In the genomic region with DNA sequence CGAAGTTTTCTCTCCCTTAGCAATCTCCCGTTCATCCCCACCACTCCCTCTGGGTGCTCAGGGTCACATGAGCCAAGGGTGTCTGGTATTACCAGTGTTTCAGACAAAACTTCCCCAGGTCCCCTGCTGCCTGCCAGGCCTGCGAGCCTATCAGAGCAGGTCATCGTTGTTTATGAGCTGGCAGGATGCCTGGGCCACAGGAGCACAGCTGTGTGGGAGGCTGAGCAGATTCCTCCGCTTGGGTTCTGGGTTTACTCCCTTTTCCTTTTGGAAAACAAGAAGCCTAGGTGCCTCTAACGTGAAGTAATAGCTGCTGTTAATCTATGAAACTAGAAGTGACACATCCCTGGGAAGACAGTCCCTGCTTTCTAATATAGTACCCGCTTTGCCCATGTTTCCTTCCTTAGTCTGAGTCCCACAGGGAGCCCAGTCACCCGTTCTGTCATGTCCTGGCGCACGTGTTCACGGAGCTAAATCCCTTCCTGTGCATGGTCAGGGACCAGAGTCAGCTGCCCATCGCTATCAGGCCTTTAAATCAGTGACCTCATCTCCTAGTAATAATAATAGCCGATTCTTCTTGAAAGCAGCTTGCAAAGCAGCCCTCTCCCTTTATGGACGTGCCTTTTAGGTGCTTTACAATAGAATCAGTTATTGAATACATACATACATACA, we compare ENCODE assay signal across 9 mouse cellular contexts. TPM values are rescaled to one million over a fixed set of nuclear protein-coding genes. Genes with fewer than 3 reads are reported as not detected.
DNase-seq lines count a peak whose midpoint lies in the region; ATAC-seq and TF ChIP-seq lines count a peak whose summit lies in the region.
"Had no signal": no experiment of that assay in that cellular context is flagged by ENCODE, and none has a peak within 500 bp of the region (broad histone marks: within the 10 kb centered on the region; RNA-seq: fewer than 3 reads in every experiment).

No protein-coding gene starts in this region.

- no peaks in the 10 kb centered on the region; the same call in 1 of the 2 replicates for H3K36me3 ChIP-seq in liver, postnatal 0 days (replicated peaks; ENCODE audit: insufficient read depth, low read length)
- H3K36me3 ChIP-seq in embryonic facial prominence, embryonic 10.5 days (replicated peaks), result no peaks in the 10 kb centered on the region
- H3K36me3 ChIP-seq in heart, embryonic 15.5 days, result peaks cover 4% of the 10 kb centered on the region; the same call in 1 of the 2 replicates
- H3K36me3 ChIP-seq in neural tube, embryonic 12.5 days, result no peaks in the 10 kb centered on the region
- no peaks in the 10 kb centered on the region for H3K36me3 ChIP-seq in thymus, adult 2 months (ENCODE audit: control insufficient read depth, insufficient read depth, low read length)
- H3K36me3 ChIP-seq: liver, embryonic 15.5 days had no signal

- TF ChIP-seq CTCF in liver, postnatal 0 days (IDR thresholded peaks at IDR 0.05; ENCODE audit: low read depth), result no peak
- no peak for TF ChIP-seq CTCF in thymus, adult 2 months (IDR thresholded peaks at IDR 0.05; ENCODE audit: borderline replicate concordance, control insufficient read depth, extremely low read depth, insufficient read depth, low read length, poor library complexity)

- no peak for TF ChIP-seq POLR2A in thymus, adult 2 months (IDR thresholded peaks at IDR 0.05; ENCODE audit: control insufficient read depth, extremely low read depth, insufficient read depth, low read length, poor library complexity)

- H3K9ac ChIP-seq in liver, postnatal 0 days (replicated peaks), result no peak overlapping the region
- H3K9ac ChIP-seq in heart, embryonic 15.5 days, result no peak overlapping the region
- H3K9ac ChIP-seq in neural tube, embryonic 12.5 days, result no peak overlapping the region
- H3K9ac ChIP-seq: liver, embryonic 15.5 days had no signal

- no peaks in the 10 kb centered on the region for H3K27me3 ChIP-seq in liver, postnatal 0 days (ENCODE audit: insufficient read depth, low read length)
- H3K27me3 ChIP-seq in embryonic facial prominence, embryonic 10.5 days (replicated peaks; ENCODE audit: low read depth, poor library complexity, severe bottlenecking), result no peaks in the 10 kb centered on the region
- no peaks in the 10 kb centered on the region for H3K27me3 ChIP-seq in heart, embryonic 15.5 days
- no peaks in the 10 kb centered on the region for H3K27me3 ChIP-seq in neural tube, embryonic 12.5 days (replicated peaks)
- no peaks in the 10 kb centered on the region for H3K27me3 ChIP-seq in thymus, adult 2 months (ENCODE audit: control insufficient read depth, insufficient read depth, low read length)

- H3K4me2 ChIP-seq in liver, postnatal 0 days (ENCODE audit: low read depth, low read length), result no peak overlapping the region
- H3K4me2 ChIP-seq in heart, embryonic 15.5 days, result peak overlapping the region; percentile 45
- H3K4me2 ChIP-seq in neural tube, embryonic 12.5 days (replicated peaks), result 0 out of 2 replicates have a peak overlapping the region, but pooled peaks have one; percentile 24
- H3K4me2 ChIP-seq: liver, embryonic 15.5 days had no signal

- H3K4me1 ChIP-seq in liver, postnatal 0 days (ENCODE audit: insufficient read depth), result peaks cover 10% of the 10 kb centered on the region; the same call in 1 of the 2 replicates
- H3K4me1 ChIP-seq in embryonic facial prominence, embryonic 10.5 days, result peaks cover 10% of the 10 kb centered on the region
- peaks cover 35% of the 10 kb centered on the region for H3K4me1 ChIP-seq in heart, embryonic 15.5 days (replicated peaks)
- H3K4me1 ChIP-seq in neural tube, embryonic 12.5 days, result peaks cover 12% of the 10 kb centered on the region
- no peaks in the 10 kb centered on the region for H3K4me1 ChIP-seq in thymus, adult 2 months (replicated peaks; ENCODE audit: control insufficient read depth, insufficient read depth, low read length)
- H3K4me1 ChIP-seq: liver, embryonic 15.5 days had no signal

- peak; percentile 90 for ATAC-seq in liver, postnatal 0 days
- peak; percentile 81 for ATAC-seq in heart, embryonic 15.5 days (replicated peaks; ENCODE audit: insufficient number of reproducible peaks, insufficient read depth, low FRiP score, low read depth)
- ATAC-seq in neural tube, embryonic 12.5 days (ENCODE audit: low FRiP score, low read depth), result peak; percentile 80

- TF ChIP-seq EP300 in liver, postnatal 0 days (IDR thresholded peaks at IDR 0.05; ENCODE audit: low read depth), result no peak

- WGBS in liver, postnatal 0 days (ENCODE audit: insufficient replicate concordance), result 34% methylated on average over 14 of the region's 14 CpGs
- 53% methylated on average over 14 of the region's 14 CpGs for WGBS in embryonic facial prominence, embryonic 10.5 days
- 12% methylated on average over 14 of the region's 14 CpGs for WGBS in heart, embryonic 15.5 days
- WGBS in neural tube, embryonic 12.5 days, result 45% methylated on average over 14 of the region's 14 CpGs
- 52% methylated on average over 14 of the region's 14 CpGs for WGBS in thymus, adult 2 months

- no peak overlapping the region for H3K27ac ChIP-seq in liver, postnatal 0 days (ENCODE audit: low read depth)
- H3K27ac ChIP-seq in embryonic facial prominence, embryonic 10.5 days (replicated peaks), result no peak overlapping the region
- peak overlapping the region; percentile 62 for H3K27ac ChIP-seq in heart, embryonic 15.5 days
- H3K27ac ChIP-seq in neural tube, embryonic 12.5 days, result no peak overlapping the region
- H3K27ac ChIP-seq in thymus, adult 2 months (ENCODE audit: control insufficient read depth, insufficient read depth, low read length), result no peak overlapping the region
- H3K27ac ChIP-seq: liver, embryonic 15.5 days had no signal

- no peak overlapping the region for H3K4me3 ChIP-seq in liver, postnatal 0 days (ENCODE audit: low read depth, low read length)
- H3K4me3 ChIP-seq in embryonic facial prominence, embryonic 10.5 days, result no peak overlapping the region
- H3K4me3 ChIP-seq in heart, embryonic 15.5 days, result peak overlapping the region; percentile 4; the same call in 1 of the 2 replicates
- no peak overlapping the region for H3K4me3 ChIP-seq in neural tube, embryonic 12.5 days
- H3K4me3 ChIP-seq in thymus, adult 2 months (ENCODE audit: control insufficient read depth, insufficient read depth, low read length), result no peak overlapping the region
- H3K4me3 ChIP-seq: liver, embryonic 15.5 days had no signal

- peak; percentile 67 for DNase-seq in liver, postnatal 0 days
- no peak for DNase-seq in liver
- DNase-seq in embryonic facial prominence, embryonic 10.5 days (ENCODE audit: low spot score), result peak; percentile 19
- DNase-seq in kidney, postnatal 14 days, result peak; percentile 83
- no peak for DNase-seq in left cerebral cortex, postnatal 36 days (ENCODE audit: low spot score in 2 of 2)
- no peak for DNase-seq in thymus, adult 2 months

- intact Hi-C loops in left cerebral cortex, postnatal 36 days (cut with DNase I), result no loop called here

- no peaks in the 10 kb centered on the region for H3K9me3 ChIP-seq in liver, postnatal 0 days (ENCODE audit: low read length)
- H3K9me3 ChIP-seq in embryonic facial prominence, embryonic 10.5 days, result no peaks in the 10 kb centered on the region
- H3K9me3 ChIP-seq in heart, embryonic 15.5 days (replicated peaks), result no peaks in the 10 kb centered on the region
- no peaks in the 10 kb centered on the region for H3K9me3 ChIP-seq in neural tube, embryonic 12.5 days
- H3K9me3 ChIP-seq: liver, embryonic 15.5 days had no signal

RNA-seq across cellular contexts. Expression of gene Map3k4, which starts 9.4 kb away (rescaled TPM):
- polyA plus RNA-seq in liver, postnatal 0 days (2015; fragmentation: Nextera tagmentation; extraction: Ambion mirVana), result 9.8 and 13.0 TPM in 2 replicates
- polyA plus RNA-seq in embryonic facial prominence, embryonic 10.5 days (2016; fragmentation: Nextera tagmentation; extraction: Ambion mirVana), result 49.1 and 51.4 TPM in 2 replicates
- 31.5 and 34.7 TPM in 2 replicates for polyA plus RNA-seq in heart, embryonic 15.5 days (2015; fragmentation: Nextera tagmentation; extraction: Ambion mirVana)
- 44.7 and 60.4 TPM in 2 replicates for polyA plus RNA-seq in neural tube, embryonic 12.5 days (2016; fragmentation: Nextera tagmentation; extraction: Ambion mirVana)
- 10 to 100 TPM; 45.1 to 54.7 TPM for total RNA-seq in left cerebral cortex, postnatal 36 days (2021)
- 27.7 and 43.4 TPM in 2 replicates for polyA plus RNA-seq in thymus, adult 2 months (2012; rRNA removed)

RNA-seq across cellular contexts. Expression of gene Plg, which starts 50.4 kb away (rescaled TPM):
- polyA plus RNA-seq in liver, postnatal 0 days (2015; fragmentation: Nextera tagmentation; extraction: Ambion mirVana), result 1,130 and 1,170 TPM in 2 replicates
- not detected in 2 replicates for polyA plus RNA-seq in embryonic facial prominence, embryonic 10.5 days (2016; fragmentation: Nextera tagmentation; extraction: Ambion mirVana)
- 0.16 and 2.0 TPM in 2 replicates for polyA plus RNA-seq in heart, embryonic 15.5 days (2015; fragmentation: Nextera tagmentation; extraction: Ambion mirVana)
- polyA plus RNA-seq in neural tube, embryonic 12.5 days (2016; fragmentation: Nextera tagmentation; extraction: Ambion mirVana), result 0.11 and 0.28 TPM in 2 replicates
- total RNA-seq in left cerebral cortex, postnatal 36 days (2021), result under 1 TPM in 1 of 2 experiments, not detected in 1; 0.18 TPM
- polyA plus RNA-seq in thymus, adult 2 months (2012; rRNA removed), result 0.05 and 2.5 TPM in 2 replicates

Comparison
In these comparisons a context has a peak if more than half of its experiments do, and no peak if none do; other contexts are left out.
1. DNase-seq: peak in liver, postnatal 0 days (single experiment), embryonic facial prominence, embryonic 10.5 days (single experiment) and kidney, postnatal 14 days (single experiment); none in liver (single experiment), left cerebral cortex, postnatal 36 days (0 of 2) and thymus, adult 2 months (single experiment).
2. RNA of gene Plg, which starts 50.4 kb away (polyA plus RNA-seq): 1,130 to 1,170 TPM in liver, postnatal 0 days; 0.16 to 2.0 TPM in heart, embryonic 15.5 days, 0.11 to 0.28 TPM in neural tube, embryonic 12.5 days, 0.05 to 2.5 TPM in thymus, adult 2 months and not detected in embryonic facial prominence, embryonic 10.5 days; every median in the first group is over 100 times any median in the second.
3. Peak in every context shown above with its lines, with median percentiles within 50 percentile points of each other: ATAC-seq.